Mouse (Mus musculus) thymus, postnatal 10 days (tissue): ENCODE data around the gene Ang2.
"Not testable (repeated sequence)": the region's sequence is repeated elsewhere in the genome, so short reads cannot be mapped to it uniquely, and the experiment has no call there.

Experiments
- DNase-seq, 2 experiments: peaks; one replicate each; pipeline ENCODE4 v3.0.0; 2021; ENCODE audit warnings: low spot score in 2 of 2

The Ang2 gene

GRCm38 (mm10) chr14:51199098-51200023 is at the start of gene Ang2:
TSS of gene Ang2 (minus strand) at chr14:51199148.
- DNase-seq, result no peak

GRCm38 (mm10) chr14:51247736-51248135 is 48.8 kb upstream of the Ang2 start:
- DNase-seq, result no peak

DNA sequence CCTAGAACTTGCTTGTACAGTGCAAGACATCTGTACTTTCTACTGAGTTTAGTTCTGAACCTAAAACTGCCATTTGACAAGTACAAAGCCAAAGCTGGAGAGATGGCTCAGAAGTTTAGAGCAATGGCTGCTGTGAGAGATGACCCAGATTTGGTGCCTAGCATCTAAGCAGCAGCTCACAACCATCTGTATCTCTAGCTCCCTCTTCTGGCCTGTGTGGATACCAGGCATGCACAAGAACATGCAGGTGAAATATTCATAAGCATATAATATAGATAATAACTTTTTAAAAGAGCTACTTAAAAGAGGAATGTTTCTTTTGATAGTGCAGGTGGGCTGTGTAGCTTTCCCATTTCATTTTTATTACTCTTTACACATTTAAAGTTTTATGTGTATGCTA is 42.0 kb upstream of the Ang2 start:
- DNase-seq, result peak in 1 of 2 experiments; percentile 25

- not testable (repeated sequence) for DNase-seq
Measured at GRCm38 (mm10) chr14:51237488-51237887, 38.5 kb upstream of the Ang2 start.

DNA sequence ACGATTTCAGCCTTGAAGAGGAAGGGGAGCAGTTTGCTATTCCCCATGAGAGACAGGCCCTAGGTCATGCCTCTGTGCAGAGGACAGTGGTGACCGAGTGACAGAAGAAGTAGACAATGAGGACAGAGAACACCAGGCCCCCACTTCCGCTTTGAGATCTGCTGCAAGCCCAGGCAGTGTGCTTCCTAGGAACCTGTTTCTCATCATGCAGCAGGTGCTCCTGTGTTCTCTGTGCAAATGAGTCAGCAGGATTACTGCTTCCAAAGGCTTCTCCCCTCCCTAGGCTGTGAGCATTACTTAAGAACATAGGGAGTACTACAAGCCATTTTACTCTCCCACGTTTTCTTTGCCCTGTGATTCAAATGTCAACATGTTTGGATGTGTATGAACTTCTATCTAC is 30.7 kb upstream of the Ang2 start:
- DNase-seq, result not testable (repeated sequence)

GRCm38 (mm10) chr14:51220075-51220474 is 21.1 kb upstream of the Ang2 start:
- DNase-seq, result not testable (repeated sequence)

DNA sequence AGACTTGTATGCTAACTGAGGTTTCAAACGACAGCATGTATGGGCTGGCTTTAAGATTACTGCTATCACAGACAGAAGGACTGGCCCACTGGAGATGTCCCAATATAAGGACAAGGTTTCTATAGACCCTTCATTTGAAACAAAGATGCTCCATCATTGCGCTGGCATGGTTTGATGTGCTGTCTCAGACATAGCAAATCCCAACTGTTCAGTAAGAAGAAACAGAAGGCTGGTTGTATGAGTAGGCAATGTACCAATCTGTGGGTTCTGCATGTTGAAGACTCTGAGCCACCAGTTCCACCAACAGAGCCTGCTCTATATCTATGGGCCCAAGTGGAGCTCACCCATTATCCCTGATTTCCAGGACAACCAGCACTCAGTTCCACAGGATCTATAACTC is 4.2 kb upstream of the Ang2 start, which contains the start of gene Ear14:
Ear14 (plus strand) TSS at position 277 of the 400 bp plus-strand sequence.
- DNase-seq, result peak in 1 of 2 experiments; percentile 1

- DNase-seq, result peak in 1 of 2 experiments; percentile 1
Measured at GRCm38 (mm10) chr14:51200466-51200865, 1.5 kb upstream of the Ang2 start.

- DNase-seq, result peak in 1 of 2 experiments; percentile 1
Measured at GRCm38 (mm10) chr14:51200054-51200453, 1.1 kb upstream of the Ang2 start.

DNA sequence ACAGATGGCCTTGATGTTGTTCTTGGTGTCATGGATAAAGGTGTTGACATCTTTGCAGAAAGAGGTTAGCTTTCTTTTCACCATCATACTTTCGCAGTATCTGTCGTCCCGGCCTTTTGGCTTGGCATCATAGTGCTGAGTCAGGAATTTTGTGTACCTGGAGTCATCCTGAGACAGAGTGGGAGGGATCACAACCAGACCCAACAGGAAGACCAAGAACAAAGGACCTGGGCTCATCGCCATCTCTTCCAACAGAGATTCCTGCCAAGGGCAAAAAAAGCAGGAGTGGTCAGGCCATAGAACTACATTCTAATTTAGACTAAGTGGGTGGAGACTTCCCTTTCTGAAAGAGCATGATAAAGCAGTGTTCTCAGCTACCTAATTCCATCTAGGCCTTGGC is 3.3 kb downstream of the Ang2 start:
- no peak for DNase-seq

- not testable (repeated sequence) for DNase-seq
Measured at GRCm38 (mm10) chr14:51181051-51181450, 17.9 kb downstream of the Ang2 start.

- no peak for DNase-seq
Measured at GRCm38 (mm10) chr14:51173843-51174242, 25.1 kb downstream of the Ang2 start.

GRCm38 (mm10) chr14:51172947-51173346 is 26.0 kb downstream of the Ang2 start:
- not testable (repeated sequence) for DNase-seq

GRCm38 (mm10) chr14:51172095-51172865 is 26.7 kb downstream of the Ang2 start:
- DNase-seq, result not testable (repeated sequence)

DNA sequence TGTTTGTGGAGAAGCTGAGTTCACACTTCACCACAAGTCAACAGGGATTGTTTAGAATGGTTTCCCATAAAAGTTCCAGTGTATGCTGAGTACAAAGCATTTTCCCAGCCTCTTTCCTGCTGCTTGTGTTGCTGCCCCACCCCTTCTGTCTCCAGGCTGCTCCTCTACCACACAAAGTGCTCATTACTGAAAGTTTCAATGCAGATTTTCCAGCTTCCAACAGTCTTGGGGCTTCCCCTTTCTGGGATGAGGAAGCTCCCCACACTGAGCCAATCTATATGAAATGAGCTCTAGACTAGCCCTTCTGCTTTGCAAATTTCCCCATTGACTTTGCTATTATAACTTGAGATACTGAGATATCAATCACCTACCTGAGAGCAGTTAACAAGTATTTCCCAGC is 32.9 kb downstream of the Ang2 start:
- no peak for DNase-seq

GRCm38 (mm10) chr14:51165435-51165834 is 33.5 kb downstream of the Ang2 start:
- no peak for DNase-seq

GRCm38 (mm10) chr14:51163323-51163722 is 35.6 kb downstream of the Ang2 start:
- DNase-seq, result not testable (repeated sequence)

GRCm38 (mm10) chr14:51161976-51162375 is 37.0 kb downstream of the Ang2 start, which contains the start of gene Rnase2b:
TSS of gene Rnase2b (plus strand) at chr14:51162260.
- not testable (repeated sequence) for DNase-seq

DNA sequence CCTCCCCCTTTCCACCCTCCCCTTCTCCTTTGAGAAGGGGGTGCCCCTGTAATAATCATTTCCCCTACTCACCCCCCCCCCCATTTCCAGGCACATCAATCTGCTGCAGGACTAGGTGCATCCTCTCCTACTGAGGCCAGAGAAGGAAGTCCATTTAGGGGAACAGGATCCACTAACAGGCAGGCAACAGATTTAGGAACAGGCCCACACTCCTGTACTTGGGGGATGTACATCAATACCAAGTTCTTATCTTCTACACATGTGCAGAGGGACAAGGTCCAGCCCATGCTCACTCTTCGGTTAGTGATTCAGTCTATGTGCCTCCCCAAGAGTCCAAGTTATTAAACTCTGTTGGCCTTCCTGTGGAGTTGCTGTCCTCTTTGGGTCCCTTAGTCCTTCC is 41.9 kb downstream of the Ang2 start:
- no peak for DNase-seq

GRCm38 (mm10) chr14:51156736-51157068 is 42.2 kb downstream of the Ang2 start:
- DNase-seq, result no peak

DNA sequence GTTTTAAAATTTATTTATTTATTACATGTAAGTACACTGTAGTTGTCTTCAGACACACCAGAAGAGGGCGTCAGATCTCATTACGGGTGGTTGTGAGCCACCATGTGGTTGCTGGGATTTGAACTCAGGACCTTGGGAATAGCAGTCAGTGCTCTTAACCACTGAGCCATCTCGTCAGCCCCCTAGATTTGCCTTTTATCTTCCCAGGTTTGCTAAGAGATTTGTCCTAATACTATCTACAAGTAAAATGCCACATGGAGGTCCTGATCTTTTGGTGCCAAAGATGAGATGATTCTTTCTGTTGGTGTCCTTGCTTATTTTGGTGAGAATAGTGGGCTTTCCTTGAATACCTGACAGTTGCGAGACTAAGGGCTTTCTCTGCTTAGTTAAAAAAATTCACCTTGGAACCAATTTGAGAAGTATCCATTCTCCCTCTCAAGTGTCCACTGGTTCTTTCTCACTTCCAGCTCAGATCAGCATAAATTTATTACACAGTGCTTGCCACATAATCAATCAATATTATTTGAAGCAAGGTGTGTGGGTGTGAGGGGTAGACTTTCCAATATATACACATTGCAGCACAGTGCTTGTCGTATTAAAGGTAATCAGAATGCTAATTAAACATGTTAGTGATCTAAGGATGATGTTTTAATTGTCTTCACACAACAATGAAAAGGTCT is 42.8 kb downstream of the Ang2 start:
- DNase-seq, result no peak
